ENCODE assay signal across 31 mouse cellular contexts in genomic region chr7:110023553-110023952, GRCm38 (mm10).
"Had no signal": no experiment of that assay in that cellular context is flagged by ENCODE, and none has a peak within 500 bp of the region (broad histone marks: within the 10 kb centered on the region; RNA-seq: fewer than 3 reads in every experiment).

No protein-coding gene starts in this region.

- DNase-seq: left cerebral cortex, postnatal 4 days; liver; liver, embryonic 13.5 days; liver, postnatal 0 days; lung, adult 18-20 months; lung, adult 2 months; lung, embryonic 14.5 days; lung, postnatal 10 days; lung, postnatal 14 days; lung, postnatal 36 days; lung, postnatal 4 days; midbrain, embryonic 14.5 days had no signal

- H3K27ac ChIP-seq: limb, embryonic 10.5 days; limb, embryonic 12.5 days; limb, embryonic 13.5 days; limb, embryonic 15.5 days; liver, embryonic 12.5 days; liver, embryonic 13.5 days; liver, embryonic 14.5 days; liver, embryonic 15.5 days; lung, embryonic 15.5 days; macrophage; midbrain, embryonic 10.5 days; midbrain, embryonic 12.5 days; midbrain, embryonic 13.5 days; midbrain, embryonic 15.5 days; neural tube, embryonic 12.5 days had no signal

- H3K36me3 ChIP-seq: midbrain, embryonic 12.5 days; midbrain, embryonic 15.5 days had no signal

- ATAC-seq: liver, embryonic 12.5 days; liver, postnatal 0 days; lung, postnatal 0 days; midbrain, embryonic 13.5 days; midbrain, embryonic 15.5 days; midbrain, embryonic 16.5 days had no signal

- H3K4me3 ChIP-seq: limb, embryonic 10.5 days; limb, embryonic 12.5 days; limb, embryonic 13.5 days; limb, embryonic 15.5 days; liver, embryonic 12.5 days; liver, embryonic 13.5 days; liver, embryonic 15.5 days; lung, embryonic 15.5 days; megakaryocyte, embryonic 14.5 days; midbrain, embryonic 10.5 days; midbrain, embryonic 12.5 days; midbrain, embryonic 13.5 days; midbrain, embryonic 15.5 days; myocyte; neural tube, embryonic 12.5 days had no signal

- H3K4me2 ChIP-seq: limb, embryonic 12.5 days; limb, embryonic 13.5 days; limb, embryonic 15.5 days; liver, embryonic 12.5 days; liver, embryonic 13.5 days; liver, embryonic 15.5 days; lung, embryonic 14.5 days; lung, embryonic 15.5 days; midbrain, embryonic 11.5 days; midbrain, embryonic 12.5 days; midbrain, embryonic 13.5 days; midbrain, embryonic 15.5 days; neural tube, embryonic 12.5 days had no signal

- H3K9me3 ChIP-seq: limb, embryonic 10.5 days; limb, embryonic 13.5 days; limb, embryonic 15.5 days; liver, embryonic 12.5 days; liver, embryonic 13.5 days; liver, embryonic 15.5 days; lung, embryonic 15.5 days; megakaryocyte, embryonic 14.5 days; midbrain, embryonic 13.5 days; midbrain, embryonic 15.5 days had no signal

- H3K9ac ChIP-seq: limb, embryonic 12.5 days; limb, embryonic 13.5 days; limb, embryonic 15.5 days; liver, embryonic 12.5 days; liver, embryonic 13.5 days; liver, embryonic 14.5 days; liver, embryonic 15.5 days; liver, postnatal 0 days; lung, embryonic 14.5 days; lung, embryonic 15.5 days; midbrain, embryonic 12.5 days; midbrain, embryonic 13.5 days; midbrain, embryonic 15.5 days; neural tube, embryonic 12.5 days had no signal

- H3K27me3 ChIP-seq: limb, embryonic 12.5 days; limb, embryonic 13.5 days; limb, embryonic 15.5 days; liver, embryonic 12.5 days; liver, embryonic 13.5 days; liver, embryonic 15.5 days; lung, embryonic 15.5 days; megakaryocyte, embryonic 14.5 days; midbrain, embryonic 12.5 days; midbrain, embryonic 13.5 days; midbrain, embryonic 15.5 days; neural tube, embryonic 12.5 days had no signal
